Mouse (Mus musculus) lung, postnatal 0 days (tissue): ENCODE results near the gene Ghitm.

Source experiments
- CTCF ChIP-seq: IDR thresholded peaks from 2 replicates; pipeline ENCODE4 v1.5.1; 2016; ENCODE audit warnings: antibody characterized with exemption, mild to moderate bottlenecking
- EP300 ChIP-seq: IDR thresholded peaks from 2 replicates; pipeline ENCODE4 v1.6.1; 2016; ENCODE audit warnings: antibody characterized with exemption, mild to moderate bottlenecking, control low read depth

DNA sequence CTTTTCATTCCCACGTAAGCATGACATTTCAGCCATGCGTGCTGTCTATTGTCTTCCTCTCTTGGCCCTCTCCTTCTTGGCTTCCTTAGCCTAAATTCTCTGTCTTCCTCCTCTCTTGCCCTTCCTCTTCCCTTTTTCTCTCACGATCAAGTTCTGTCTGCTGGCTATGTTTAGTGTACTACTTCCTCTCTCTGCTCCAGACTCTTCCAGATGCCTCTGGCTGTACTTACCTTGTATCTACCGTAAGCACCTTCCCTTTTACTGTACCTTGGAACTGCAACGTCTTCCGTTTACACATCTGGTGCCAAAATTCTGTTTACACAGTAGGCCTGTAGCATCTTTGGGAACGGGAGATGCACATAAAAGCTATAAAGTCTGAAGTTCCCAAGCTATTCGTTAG is 25.6 kb downstream of the Ghitm start:
- TF ChIP-seq CTCF (no peak), EP300 (no peak)
